Mouse (Mus musculus) lung, embryonic 14.5 days (tissue): ENCODE results near the gene Nos3. TPM values are rescaled to one million over a fixed set of nuclear protein-coding genes. Genes with fewer than 3 reads are reported as not detected.
A peak's percentile ranks its signal among the peaks of the same experiment; 100 is the strongest.

Source experiments
- ATAC-seq: fragments of 200-750 bp; cut with Nextera tagmentation; 2 replicates; pipeline ENCODE4 v1.8.0; 2017; ENCODE audit warnings: mild to moderate bottlenecking, moderate TSS enrichment, moderate library complexity; ENCODE audit not compliant: insufficient read depth
- DNase-seq: peaks from one replicate; pipeline ENCODE4 v3.0.0-alpha.2; 2015
- H3K27ac ChIP-seq: fragments of 300-500 bp; sonication (generic); 2 replicates; pipeline ENCODE4 v1.5.1; 2014; ENCODE audit warnings: low read depth, mild to moderate bottlenecking, moderate library complexity
- H3K27me3 ChIP-seq: fragments of 300-500 bp; sonication (generic); 2 replicates; pipeline ENCODE4 v1.6.1; 2014; ENCODE audit warnings: low read length, control low read depth; ENCODE audit not compliant: insufficient read depth
- H3K36me3 ChIP-seq: fragments of 300-500 bp; sonication (generic); 2 replicates; pipeline ENCODE4 v1.6.1; 2014; ENCODE audit warnings: control low read depth; ENCODE audit not compliant: insufficient read depth
- H3K4me1 ChIP-seq: fragments of 300-500 bp; sonication (generic); 2 replicates; pipeline ENCODE4 v1.6.1; 2014; ENCODE audit warnings: antibody characterized with exemption, control low read depth; ENCODE audit not compliant: insufficient read depth
- H3K4me2 ChIP-seq: fragments of 300-500 bp; sonication (generic); 2 replicates; pipeline ENCODE4 v1.6.1; 2014; ENCODE audit warnings: mild to moderate bottlenecking
- H3K4me3 ChIP-seq: fragments of 300-500 bp; sonication (generic); 2 replicates; pipeline ENCODE4 v1.5.1; 2014; ENCODE audit warnings: low read depth, low read length
- H3K9ac ChIP-seq: fragments of 300-500 bp; sonication (generic); 2 replicates; pipeline ENCODE4 v1.6.1; 2014
- H3K9me3 ChIP-seq: fragments of 300-500 bp; sonication (generic); 2 replicates; pipeline ENCODE4 v1.6.1; 2016; ENCODE audit warnings: low read depth, low read length, control low read depth
- CTCF ChIP-seq: IDR thresholded peaks from 2 replicates; pipeline ENCODE4 v1.5.1; 2016; ENCODE audit warnings: antibody characterized with exemption, low read depth
- WGBS: fragments of 180-500 bp; shearing (Covaris S2); extraction: QIAGEN DNeasy Blood & Tissue Kit; methylation state at CpG from one replicate; pipeline ENCODE4 v1.1.7; 2014; 5-methylcytosine and 5-hydroxymethylcytosine counted together
- polyA plus RNA-seq: library from polyadenylated mRNA; unstranded; fragments of >200 nt; fragmentation: Nextera tagmentation; extraction: Ambion mirVana; gene quantifications from 2 replicates; pipeline ENCODE4 v1.2.1, GENCODE M21; 2014

Nos3 gene
- polyA plus RNA-seq, 1 experiment from 2014 or later: 15.7 TPM

- peak; percentile 71 for TF ChIP-seq CTCF
- peaks cover 25% of the 10 kb centered on the region for H3K27me3 ChIP-seq
- DNase-seq (peak; percentile 96), ATAC-seq (peak; percentile 89)
- H3K9me3 ChIP-seq: no peaks in the 10 kb centered on the region
- no peak overlapping the region for H3K27ac ChIP-seq
- under 1% methylated on average over 34 of the region's 34 CpGs for WGBS
- H3K4me3 ChIP-seq: peak overlapping the region; percentile 41
- peak overlapping the region; percentile 69 for H3K4me2 ChIP-seq
- peak overlapping the region; percentile 27 for H3K9ac ChIP-seq
- no peaks in the 10 kb centered on the region for H3K36me3 ChIP-seq
- 0 out of 2 replicates have a peak, but pooled peaks cover 4% of the 10 kb centered on the region for H3K4me1 ChIP-seq
These were observed 18.6 kb downstream of the Nos3 start for GRCm38 (mm10) chr5:24383026-24383859.

DNA sequence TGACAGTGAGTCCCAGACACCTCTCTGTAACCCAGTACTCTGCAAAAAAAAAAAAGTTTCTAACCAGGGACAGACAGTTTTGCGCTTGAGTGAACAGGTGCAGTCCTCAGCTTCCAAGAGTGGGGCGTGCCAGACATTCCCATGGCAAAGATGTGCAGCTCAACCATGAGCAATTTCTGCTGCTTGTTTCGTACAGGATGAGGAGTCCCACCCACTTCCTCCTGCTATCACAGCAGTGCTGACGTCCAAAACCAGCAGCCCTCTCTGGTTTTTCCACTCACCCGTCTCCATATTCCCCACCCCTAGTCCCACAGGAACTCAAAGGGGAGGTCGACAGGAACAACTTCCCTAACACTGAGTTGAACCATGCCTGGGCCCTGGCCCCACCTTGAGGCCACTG, 19.8 kb downstream of the Nos3 start:
- Histone ChIP-seq H3K4me3 (no peak overlapping the region), H3K4me2 (no peak overlapping the region), H3K4me1 (0 out of 2 replicates have a peak, but pooled peaks cover 4% of the 10 kb centered on the region), H3K27me3 (peaks cover 32% of the 10 kb centered on the region), H3K9me3 (no peaks in the 10 kb centered on the region), H3K27ac (no peak overlapping the region), H3K9ac (no peak overlapping the region), H3K36me3 (no peaks in the 10 kb centered on the region)
- WGBS: 55% methylated on average over 6 of the region's 6 CpGs
- no peak for ATAC-seq
- no peak for TF ChIP-seq CTCF
- DNase-seq: no peak

GRCm38 (mm10) chr5:24385374-24385773, 20.8 kb downstream of the Nos3 start:
- H3K4me1 ChIP-seq: 0 out of 2 replicates have a peak, but pooled peaks cover 4% of the 10 kb centered on the region
- no peak overlapping the region for H3K27ac ChIP-seq
- H3K36me3 ChIP-seq: no peaks in the 10 kb centered on the region
- 85% methylated on average over 5 of the region's 5 CpGs for WGBS
- no peak for TF ChIP-seq CTCF
- no peak overlapping the region for H3K4me3 ChIP-seq
- H3K27me3 ChIP-seq: peaks cover 32% of the 10 kb centered on the region
- H3K4me2 ChIP-seq: no peak overlapping the region
- H3K9me3 ChIP-seq: no peaks in the 10 kb centered on the region
- ATAC-seq (no peak), DNase-seq (no peak)
- no peak overlapping the region for H3K9ac ChIP-seq

GRCm38 (mm10) chr5:24385887-24386550, 21.4 kb downstream of the Nos3 start:
- TF ChIP-seq CTCF: no peak
- WGBS: 82% methylated on average over 10 of the region's 10 CpGs
- H3K36me3 ChIP-seq: no peaks in the 10 kb centered on the region
- 0 out of 2 replicates have a peak, but pooled peaks cover 4% of the 10 kb centered on the region for H3K4me1 ChIP-seq
- DNase-seq (no peak), ATAC-seq (no peak)
- no peak overlapping the region for H3K27ac ChIP-seq
- peaks cover 32% of the 10 kb centered on the region for H3K27me3 ChIP-seq
- no peak overlapping the region for H3K4me2 ChIP-seq
- H3K4me3 ChIP-seq: no peak overlapping the region
- H3K9me3 ChIP-seq: no peaks in the 10 kb centered on the region
- no peak overlapping the region for H3K9ac ChIP-seq

DNA sequence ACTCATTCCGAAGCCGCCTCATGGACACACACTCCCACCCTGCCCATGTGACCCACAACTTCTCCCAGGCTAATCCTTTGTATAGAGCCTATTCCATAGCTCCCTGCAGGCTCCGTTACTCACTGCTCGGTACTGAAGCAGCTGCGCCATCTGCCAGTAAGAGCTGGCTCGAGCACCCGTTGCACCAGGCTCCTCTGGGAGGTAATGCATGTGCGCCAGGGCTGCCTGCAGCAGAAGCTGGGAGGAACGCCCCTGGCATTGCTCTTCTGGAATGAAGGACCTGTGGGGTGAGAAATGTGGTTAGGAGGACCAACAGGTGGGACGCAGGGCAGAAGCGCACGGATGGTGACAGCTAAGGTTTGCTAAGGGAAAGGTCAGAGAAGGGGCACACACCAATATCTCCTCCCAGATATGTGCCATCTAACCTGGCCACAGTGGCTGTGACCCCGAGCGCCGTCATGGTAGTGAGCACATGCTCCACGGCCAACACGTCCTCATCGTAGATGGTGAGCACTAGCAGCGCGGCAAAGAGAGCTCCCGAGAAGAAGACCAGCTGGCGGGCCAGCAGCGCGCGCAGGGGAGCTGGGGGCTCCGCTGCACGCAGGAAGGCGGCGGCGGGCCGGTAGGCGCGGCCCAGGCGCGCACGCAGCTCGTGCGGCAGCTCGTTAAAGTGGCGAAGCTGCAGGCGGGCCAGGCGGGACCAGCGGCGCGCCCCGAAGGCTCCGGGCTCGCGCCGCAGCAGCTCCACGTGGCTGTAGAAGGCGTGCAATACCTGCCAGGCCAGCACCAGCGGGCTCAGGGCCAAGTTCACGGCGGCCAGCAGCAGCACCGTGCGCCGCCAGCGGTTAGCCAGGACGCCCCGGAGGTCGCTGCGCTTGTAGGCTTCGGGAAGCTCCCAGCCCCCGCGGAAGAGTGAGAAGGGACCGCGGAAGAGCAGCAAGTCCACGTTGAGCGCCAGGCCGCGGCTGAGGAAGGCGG, 22.9 kb downstream of the Nos3 start:
- Histone ChIP-seq H3K4me2 (peak overlapping the region; percentile 96), H3K27ac (no peak overlapping the region), H3K4me1 (0 out of 2 replicates have a peak, but pooled peaks cover 4% of the 10 kb centered on the region), H3K36me3 (no peaks in the 10 kb centered on the region), H3K9ac (peak overlapping the region; percentile 49), H3K9me3 (no peaks in the 10 kb centered on the region), H3K27me3 (peaks cover 32% of the 10 kb centered on the region), H3K4me3 (peak overlapping the region; percentile 47)
- ATAC-seq: peak; percentile 52
- TF ChIP-seq CTCF: peak; percentile 39
- DNase-seq: peak; percentile 77
- 1% methylated on average over 73 of the region's 73 CpGs for WGBS

DNA sequence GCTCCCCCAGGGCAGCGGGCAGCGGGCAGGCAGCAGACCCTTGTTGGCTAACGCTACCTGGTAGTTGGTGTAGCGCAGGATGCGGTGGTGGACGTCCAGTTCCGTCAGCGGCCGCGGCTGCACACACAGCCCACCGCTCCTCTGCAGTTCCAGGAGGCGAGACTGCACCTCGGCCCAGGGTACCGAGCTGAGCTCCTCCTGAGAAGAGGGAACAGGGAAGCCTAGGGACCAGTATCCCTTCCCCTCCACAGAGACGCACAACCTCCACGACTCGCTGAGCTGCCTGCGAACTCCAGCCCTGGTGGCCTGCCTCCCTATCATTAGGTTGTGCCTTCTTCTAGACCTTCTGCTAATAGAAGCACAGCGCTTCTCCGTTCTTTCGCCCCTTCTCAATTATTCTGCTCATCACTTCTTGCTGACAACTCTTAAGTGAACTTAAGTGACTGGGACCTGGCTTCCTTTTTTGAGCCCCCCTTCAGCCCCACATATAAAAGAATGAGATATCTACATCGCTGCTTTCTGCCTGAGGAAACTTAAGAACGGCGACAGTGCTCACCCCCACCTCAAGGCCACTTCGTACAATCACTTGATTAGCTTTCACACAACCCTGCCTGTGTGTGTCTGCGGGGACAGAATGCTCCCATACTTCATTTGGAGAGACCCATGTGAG, 23.8 kb downstream of the Nos3 start:
- no peak for ATAC-seq
- no peaks in the 10 kb centered on the region for H3K36me3 ChIP-seq
- TF ChIP-seq CTCF: no peak
- DNase-seq: no peak
- no peaks in the 10 kb centered on the region for H3K9me3 ChIP-seq
- 20% methylated on average over 26 of the region's 26 CpGs for WGBS
- peaks cover 32% of the 10 kb centered on the region for H3K27me3 ChIP-seq
- H3K4me1 ChIP-seq: 0 out of 2 replicates have a peak, but pooled peaks cover 4% of the 10 kb centered on the region
- H3K4me2 ChIP-seq: peak overlapping the region; percentile 96
- peak overlapping the region; percentile 47 for H3K4me3 ChIP-seq
- H3K27ac ChIP-seq: no peak overlapping the region
- H3K9ac ChIP-seq: peak overlapping the region; percentile 49
